Comparison of ENCODE assay signal across 8 mouse cellular contexts in the genomic region with DNA sequence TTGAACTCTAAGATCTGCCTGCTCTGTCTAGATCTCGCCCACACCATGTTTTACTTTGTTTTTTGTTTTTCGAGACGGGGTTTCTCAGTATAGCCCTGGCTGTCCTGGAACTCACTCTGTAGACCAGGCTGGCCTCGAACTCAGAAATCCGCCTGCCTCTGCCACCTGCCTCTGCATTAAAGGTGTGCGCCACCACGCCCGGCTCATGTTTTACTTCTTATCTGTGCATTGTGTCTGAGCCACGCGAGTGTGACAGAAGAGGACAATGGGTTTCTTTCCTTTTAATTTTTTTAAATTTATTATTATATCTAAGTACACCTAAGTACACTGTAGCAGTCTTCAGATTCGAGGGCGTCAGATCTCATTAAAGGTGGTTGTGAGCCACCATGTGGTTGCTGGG. TPM values are rescaled to one million over a fixed set of nuclear protein-coding genes. Genes with fewer than 3 reads are reported as not detected.
DNase-seq lines count a peak whose midpoint lies in the region; ATAC-seq and TF ChIP-seq lines count a peak whose summit lies in the region.

No protein-coding gene starts in this region.

- H3K4me2 ChIP-seq in kidney, embryonic 16.5 days (replicated peaks; ENCODE audit: low read depth, low read length): peak overlapping the region; percentile 67
- H3K4me2 ChIP-seq in hindbrain, postnatal 0 days (ENCODE audit: low read depth, low read length): peak overlapping the region; percentile 94
- peak overlapping the region; percentile 68 for H3K4me2 ChIP-seq in midbrain, postnatal 0 days (ENCODE audit: low read depth, low read length, poor library complexity, severe bottlenecking)

- H3K36me3 ChIP-seq in kidney, embryonic 16.5 days (ENCODE audit: insufficient read depth, low read length): 0 out of 2 replicates have a peak, but pooled peaks cover 2% of the 10 kb centered on the region
- peaks cover 19% of the 10 kb centered on the region for H3K36me3 ChIP-seq in embryonic facial prominence, embryonic 10.5 days (replicated peaks)
- no peaks in the 10 kb centered on the region for H3K36me3 ChIP-seq in hindbrain, postnatal 0 days (ENCODE audit: insufficient read depth, low read length)
- H3K36me3 ChIP-seq in midbrain, postnatal 0 days (ENCODE audit: insufficient read depth, low read length): no peaks in the 10 kb centered on the region

- H3K4me3 ChIP-seq in kidney, embryonic 16.5 days (ENCODE audit: low read length): peak overlapping the region; percentile 87
- H3K4me3 ChIP-seq in embryonic facial prominence, embryonic 10.5 days: peak overlapping the region; percentile 86
- peak overlapping the region; percentile 74 for H3K4me3 ChIP-seq in hindbrain, postnatal 0 days (ENCODE audit: low read length)
- peak overlapping the region; percentile 76 for H3K4me3 ChIP-seq in midbrain, postnatal 0 days (ENCODE audit: low read depth, low read length)

- peaks cover 27% of the 10 kb centered on the region for H3K4me1 ChIP-seq in kidney, embryonic 16.5 days (ENCODE audit: insufficient read depth, low read length)
- peaks cover 42% of the 10 kb centered on the region for H3K4me1 ChIP-seq in embryonic facial prominence, embryonic 10.5 days
- peaks cover 15% of the 10 kb centered on the region for H3K4me1 ChIP-seq in hindbrain, postnatal 0 days (ENCODE audit: insufficient read depth, low read length)
- H3K4me1 ChIP-seq in midbrain, postnatal 0 days (ENCODE audit: insufficient read depth, low read length): peaks cover 14% of the 10 kb centered on the region

- H3K27ac ChIP-seq in kidney, embryonic 16.5 days (ENCODE audit: low read length): peak overlapping the region; percentile 90
- H3K27ac ChIP-seq in embryonic facial prominence, embryonic 10.5 days (replicated peaks): peak overlapping the region; percentile 94
- H3K27ac ChIP-seq in hindbrain, postnatal 0 days: peak overlapping the region; percentile 92
- peak overlapping the region; percentile 91; the same call in 1 of the 2 replicates for H3K27ac ChIP-seq in midbrain, postnatal 0 days (ENCODE audit: low read depth, low read length)

- ATAC-seq in kidney, embryonic 16.5 days (ENCODE audit: low FRiP score, low TSS enrichment): no peak; the same call in 1 of the 2 replicates
- ATAC-seq in hindbrain, postnatal 0 days: no peak
- ATAC-seq in midbrain, postnatal 0 days (ENCODE audit: low FRiP score): no peak

- H3K9ac ChIP-seq in kidney, embryonic 16.5 days (replicated peaks; ENCODE audit: low read length): peak overlapping the region; percentile 92
- peak overlapping the region; percentile 86 for H3K9ac ChIP-seq in hindbrain, postnatal 0 days (replicated peaks; ENCODE audit: low read length)
- H3K9ac ChIP-seq in midbrain, postnatal 0 days (replicated peaks; ENCODE audit: low read length, poor library complexity, severe bottlenecking): peak overlapping the region; percentile 93; the same call in 1 of the 2 replicates

- no peak for TF ChIP-seq CTCF in hindbrain, postnatal 0 days (IDR thresholded peaks at IDR 0.05; ENCODE audit: low read depth)
- TF ChIP-seq CTCF in midbrain, postnatal 0 days (IDR thresholded peaks at IDR 0.05): no peak

- no peaks in the 10 kb centered on the region for H3K27me3 ChIP-seq in kidney, embryonic 16.5 days (ENCODE audit: insufficient read depth, low read length)
- no peaks in the 10 kb centered on the region for H3K27me3 ChIP-seq in embryonic facial prominence, embryonic 10.5 days (replicated peaks; ENCODE audit: low read depth, poor library complexity, severe bottlenecking)
- no peaks in the 10 kb centered on the region for H3K27me3 ChIP-seq in hindbrain, postnatal 0 days (ENCODE audit: insufficient read depth, low read length)
- no peaks in the 10 kb centered on the region for H3K27me3 ChIP-seq in midbrain, postnatal 0 days (ENCODE audit: insufficient read depth, low read length)

- H3K9me3 ChIP-seq in kidney, embryonic 16.5 days (ENCODE audit: low read length): no peaks in the 10 kb centered on the region
- H3K9me3 ChIP-seq in embryonic facial prominence, embryonic 10.5 days: no peaks in the 10 kb centered on the region
- H3K9me3 ChIP-seq in hindbrain, postnatal 0 days (ENCODE audit: low read length): no peaks in the 10 kb centered on the region
- H3K9me3 ChIP-seq in midbrain, postnatal 0 days (ENCODE audit: low read length): no peaks in the 10 kb centered on the region

- DNase-seq in kidney, postnatal 4 days: no peak
- no peak for DNase-seq in embryonic facial prominence, embryonic 10.5 days (ENCODE audit: low spot score)
- DNase-seq in hindbrain, postnatal 0 days (ENCODE audit: low spot score): no peak
- DNase-seq in midbrain, postnatal 0 days (ENCODE audit: low spot score): no peak
- no peak for DNase-seq in Muller cell, postnatal 12 days (ENCODE audit: inconsistent ontology term)
- no peak for DNase-seq in cerebellum, adult 11 months
- no peak for DNase-seq in cerebellum, postnatal 10 days

- 43% methylated on average over 12 of the region's 12 CpGs for WGBS in kidney, embryonic 16.5 days
- 47% methylated on average over 12 of the region's 12 CpGs for WGBS in embryonic facial prominence, embryonic 10.5 days
- WGBS in hindbrain, postnatal 0 days: 52% methylated on average over 12 of the region's 12 CpGs
- 51% methylated on average over 12 of the region's 12 CpGs for WGBS in midbrain, postnatal 0 days

RNA-seq across cellular contexts. Expression of a gene that starts 0.5 kb away (rescaled TPM):
- 45.0 and 46.2 TPM in 2 replicates for polyA plus RNA-seq in kidney, embryonic 16.5 days (2015; fragmentation: Nextera tagmentation; extraction: Ambion mirVana)
- 48.3 and 50.2 TPM in 2 replicates for polyA plus RNA-seq in embryonic facial prominence, embryonic 10.5 days (2016; fragmentation: Nextera tagmentation; extraction: Ambion mirVana)
- 30.3 and 31.3 TPM in 2 replicates for total RNA-seq in hindbrain, postnatal 0 days (2014; rRNA removed)
- polyA plus RNA-seq in hindbrain, postnatal 0 days (2015; fragmentation: Nextera tagmentation; extraction: Ambion mirVana): 18.9 and 19.0 TPM in 2 replicates
- 24.6 and 29.7 TPM in 2 replicates for total RNA-seq in midbrain, postnatal 0 days (2014; rRNA removed)
- polyA plus RNA-seq in midbrain, postnatal 0 days (2015; fragmentation: Nextera tagmentation; extraction: Ambion mirVana): 19.4 and 19.7 TPM in 2 replicates

RNA-seq across cellular contexts. Expression of a gene that starts 35.5 kb away (rescaled TPM):
- polyA plus RNA-seq in kidney, embryonic 16.5 days (2015; fragmentation: Nextera tagmentation; extraction: Ambion mirVana): 102 and 109 TPM in 2 replicates
- polyA plus RNA-seq in embryonic facial prominence, embryonic 10.5 days (2016; fragmentation: Nextera tagmentation; extraction: Ambion mirVana): 71.0 and 71.3 TPM in 2 replicates
- 58.1 and 59.0 TPM in 2 replicates for total RNA-seq in hindbrain, postnatal 0 days (2014; rRNA removed)
- 86.6 and 86.9 TPM in 2 replicates for polyA plus RNA-seq in hindbrain, postnatal 0 days (2015; fragmentation: Nextera tagmentation; extraction: Ambion mirVana)
- total RNA-seq in midbrain, postnatal 0 days (2014; rRNA removed): 41.7 and 49.3 TPM in 2 replicates
- polyA plus RNA-seq in midbrain, postnatal 0 days (2015; fragmentation: Nextera tagmentation; extraction: Ambion mirVana): 75.8 and 82.5 TPM in 2 replicates

RNA-seq across cellular contexts. Expression of a gene that starts 37.4 kb away (rescaled TPM):
- polyA plus RNA-seq in kidney, embryonic 16.5 days (2015; fragmentation: Nextera tagmentation; extraction: Ambion mirVana): 14.6 and 15.8 TPM in 2 replicates
- polyA plus RNA-seq in embryonic facial prominence, embryonic 10.5 days (2016; fragmentation: Nextera tagmentation; extraction: Ambion mirVana): 12.5 and 13.2 TPM in 2 replicates
- 47.0 and 49.2 TPM in 2 replicates for total RNA-seq in hindbrain, postnatal 0 days (2014; rRNA removed)
- polyA plus RNA-seq in hindbrain, postnatal 0 days (2015; fragmentation: Nextera tagmentation; extraction: Ambion mirVana): 15.1 and 15.7 TPM in 2 replicates
- total RNA-seq in midbrain, postnatal 0 days (2014; rRNA removed): 43.2 and 45.3 TPM in 2 replicates
- 13.8 and 14.2 TPM in 2 replicates for polyA plus RNA-seq in midbrain, postnatal 0 days (2015; fragmentation: Nextera tagmentation; extraction: Ambion mirVana)

RNA-seq across cellular contexts. Expression of a gene that starts 57.0 kb away (rescaled TPM):
- polyA plus RNA-seq in kidney, embryonic 16.5 days (2015; fragmentation: Nextera tagmentation; extraction: Ambion mirVana): 12.2 and 13.2 TPM in 2 replicates
- 10.3 and 11.7 TPM in 2 replicates for polyA plus RNA-seq in embryonic facial prominence, embryonic 10.5 days (2016; fragmentation: Nextera tagmentation; extraction: Ambion mirVana)
- 14.4 and 17.8 TPM in 2 replicates for total RNA-seq in hindbrain, postnatal 0 days (2014; rRNA removed)
- polyA plus RNA-seq in hindbrain, postnatal 0 days (2015; fragmentation: Nextera tagmentation; extraction: Ambion mirVana): 6.9 and 7.1 TPM in 2 replicates
- total RNA-seq in midbrain, postnatal 0 days (2014; rRNA removed): 15.1 and 17.9 TPM in 2 replicates
- 8.4 and 9.9 TPM in 2 replicates for polyA plus RNA-seq in midbrain, postnatal 0 days (2015; fragmentation: Nextera tagmentation; extraction: Ambion mirVana)

RNA-seq across cellular contexts. Expression of a gene that starts 57.3 kb away (rescaled TPM):
- polyA plus RNA-seq in kidney, embryonic 16.5 days (2015; fragmentation: Nextera tagmentation; extraction: Ambion mirVana): 7.3 and 10.3 TPM in 2 replicates
- polyA plus RNA-seq in embryonic facial prominence, embryonic 10.5 days (2016; fragmentation: Nextera tagmentation; extraction: Ambion mirVana): 3.2 and 3.7 TPM in 2 replicates
- 3.1 and 3.4 TPM in 2 replicates for total RNA-seq in hindbrain, postnatal 0 days (2014; rRNA removed)
- polyA plus RNA-seq in hindbrain, postnatal 0 days (2015; fragmentation: Nextera tagmentation; extraction: Ambion mirVana): 1.2 and 1.3 TPM in 2 replicates
- 3.1 and 3.7 TPM in 2 replicates for total RNA-seq in midbrain, postnatal 0 days (2014; rRNA removed)
- 0.91 and 1.1 TPM in 2 replicates for polyA plus RNA-seq in midbrain, postnatal 0 days (2015; fragmentation: Nextera tagmentation; extraction: Ambion mirVana)
